Mouse (Mus musculus) intestine, embryonic 16.5 days (tissue): ENCODE measurements around the gene Hesx1. TPM values are rescaled to one million over a fixed set of nuclear protein-coding genes. Genes with fewer than 3 reads are reported as not detected.

Experiments
- ATAC-seq: fragments of 200-750 bp; cut with Nextera tagmentation; 2 replicates; pipeline ENCODE4 v1.8.0; 2017; ENCODE audit warnings: moderate TSS enrichment, moderate library complexity
- H3K27ac ChIP-seq: fragments of 300-500 bp; sonication (generic); 2 replicates; pipeline ENCODE4 v1.5.1; 2014; ENCODE audit warnings: mild to moderate bottlenecking, low read length
- H3K27me3 ChIP-seq: fragments of 300-500 bp; sonication (generic); replicated peaks from 2 replicates; pipeline ENCODE4 v1.6.1; 2014; ENCODE audit warnings: low read length, control low read depth, mixed read lengths; ENCODE audit not compliant: control insufficient read depth, insufficient read depth
- H3K36me3 ChIP-seq: fragments of 300-500 bp; sonication (generic); 2 replicates; pipeline ENCODE4 v1.6.1; 2014; ENCODE audit warnings: low read length, control low read depth; ENCODE audit not compliant: control insufficient read depth, insufficient read depth
- H3K4me1 ChIP-seq: fragments of 300-500 bp; sonication (generic); 2 replicates; pipeline ENCODE4 v1.6.1; 2014; ENCODE audit warnings: low read length, control low read depth, mixed read lengths; ENCODE audit not compliant: control insufficient read depth, insufficient read depth
- H3K4me2 ChIP-seq: fragments of 300-500 bp; sonication (generic); 2 replicates; pipeline ENCODE4 v1.6.1; 2014; ENCODE audit warnings: low read depth, low read length, control low read depth
- H3K4me3 ChIP-seq: fragments of 300-500 bp; sonication (generic); 2 replicates; pipeline ENCODE4 v1.5.1; 2014; ENCODE audit warnings: mild to moderate bottlenecking, low read length
- H3K9ac ChIP-seq: fragments of 300-500 bp; sonication (generic); 2 replicates; pipeline ENCODE4 v1.6.1; 2014; ENCODE audit warnings: low read depth, low read length
- H3K9me3 ChIP-seq: fragments of 300-500 bp; sonication (generic); 2 replicates; pipeline ENCODE4 v1.6.1; 2016; ENCODE audit warnings: low read length, control low read depth; ENCODE audit not compliant: control insufficient read depth
- WGBS: fragments of 180-500 bp; shearing (Covaris S2); extraction: QIAGEN DNeasy Blood & Tissue Kit; methylation state at CpG from one replicate; pipeline ENCODE4 v1.1.7; 2014; 5-methylcytosine and 5-hydroxymethylcytosine counted together
- polyA plus RNA-seq: library from polyadenylated mRNA; unstranded; fragments of >200 nt; fragmentation: Nextera tagmentation; extraction: Ambion mirVana; gene quantifications from 2 replicates; pipeline ENCODE4 v1.2.1, GENCODE M21; 2015

The Hesx1 gene
- polyA plus RNA-seq, 1 experiment from 2014 or later: 0.42 TPM

DNA sequence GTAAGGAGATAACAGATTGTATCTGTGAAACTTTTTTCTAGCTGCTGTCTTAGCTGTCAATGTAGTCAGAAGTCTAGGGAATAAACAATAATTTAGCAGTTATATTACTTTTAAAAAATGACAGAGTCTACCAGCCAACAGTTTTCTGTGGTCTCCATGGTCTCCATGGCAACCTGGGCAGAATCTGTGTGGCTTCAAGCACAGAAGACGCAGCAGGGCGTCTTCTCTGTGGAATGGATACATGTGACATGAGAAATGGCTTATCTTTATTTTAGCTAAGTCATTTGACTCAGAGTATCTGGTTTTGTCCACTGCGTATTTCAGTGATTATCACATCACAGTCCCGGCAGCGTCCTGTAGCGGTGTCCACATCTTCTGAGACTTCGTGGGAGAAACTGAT is 18.0 kb upstream of the Hesx1 start:
- Histone ChIP-seq H3K4me3 (no peak overlapping the region), H3K4me1 (no peaks in the 10 kb centered on the region), H3K27ac (no peak overlapping the region), H3K36me3 (no peaks in the 10 kb centered on the region), H3K4me2 (no peak overlapping the region), H3K9ac (no peak overlapping the region), H3K27me3 (no peaks in the 10 kb centered on the region), H3K9me3 (0 out of 2 replicates have a peak, but pooled peaks cover 6% of the 10 kb centered on the region)
- 73% methylated on average over 7 of the region's 7 CpGs for WGBS
- ATAC-seq: no peak

DNA sequence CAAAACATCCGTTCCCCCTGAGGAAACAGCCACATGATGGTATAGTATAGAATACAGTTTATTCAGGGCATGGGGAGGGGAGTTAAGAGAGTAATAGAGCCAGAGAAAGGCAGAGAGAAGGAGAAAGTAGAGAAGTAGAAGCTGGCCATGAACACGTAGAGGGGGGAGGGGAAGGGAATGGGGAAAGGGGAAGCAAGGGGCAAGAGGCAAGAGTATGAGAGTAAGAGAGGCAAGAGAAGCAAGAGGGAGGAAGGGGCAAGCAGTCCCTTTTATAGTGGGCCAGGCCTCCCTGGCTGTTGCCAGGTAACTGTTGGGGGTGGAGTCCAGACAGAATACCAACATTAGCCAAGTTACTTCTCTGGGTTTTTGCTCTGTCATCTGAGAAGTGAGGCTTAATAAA is 16.7 kb upstream of the Hesx1 start:
- Histone ChIP-seq H3K27me3 (no peaks in the 10 kb centered on the region), H3K36me3 (no peaks in the 10 kb centered on the region), H3K4me3 (no peak overlapping the region), H3K4me2 (no peak overlapping the region), H3K9me3 (0 out of 2 replicates have a peak, but pooled peaks cover 6% of the 10 kb centered on the region), H3K9ac (no peak overlapping the region), H3K27ac (no peak overlapping the region), H3K4me1 (no peaks in the 10 kb centered on the region)
- no peak for ATAC-seq
- 38% methylated on average over 2 of the region's 2 CpGs for WGBS

DNA sequence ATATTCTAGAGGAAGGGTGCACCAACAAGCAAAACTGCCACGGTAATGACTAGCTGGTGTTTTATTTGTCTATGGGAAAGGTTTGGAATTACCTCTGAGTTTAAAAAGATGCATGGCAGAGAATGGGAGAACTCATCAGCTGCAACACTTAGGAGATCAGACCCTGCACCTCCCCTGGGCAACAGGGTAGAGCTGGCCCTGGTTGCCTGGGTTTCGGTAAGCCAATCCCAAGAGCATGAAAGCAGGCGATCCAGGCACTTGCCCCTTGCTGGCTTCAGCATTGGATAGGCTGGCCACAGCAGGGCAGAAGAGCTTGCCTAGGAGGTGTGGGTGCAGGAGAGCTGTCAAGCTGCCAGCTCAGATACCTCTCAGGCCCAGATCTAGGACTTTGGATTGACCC is 14.4 kb upstream of the Hesx1 start:
- no peak overlapping the region for H3K4me2 ChIP-seq
- H3K4me1 ChIP-seq: no peaks in the 10 kb centered on the region
- H3K27ac ChIP-seq: no peak overlapping the region
- H3K4me3 ChIP-seq: no peak overlapping the region
- WGBS: 96% methylated on average over 3 of the region's 3 CpGs
- H3K27me3 ChIP-seq: no peaks in the 10 kb centered on the region
- 0 out of 2 replicates have a peak, but pooled peaks cover 6% of the 10 kb centered on the region for H3K9me3 ChIP-seq
- no peak overlapping the region for H3K9ac ChIP-seq
- ATAC-seq: no peak
- H3K36me3 ChIP-seq: no peaks in the 10 kb centered on the region

DNA sequence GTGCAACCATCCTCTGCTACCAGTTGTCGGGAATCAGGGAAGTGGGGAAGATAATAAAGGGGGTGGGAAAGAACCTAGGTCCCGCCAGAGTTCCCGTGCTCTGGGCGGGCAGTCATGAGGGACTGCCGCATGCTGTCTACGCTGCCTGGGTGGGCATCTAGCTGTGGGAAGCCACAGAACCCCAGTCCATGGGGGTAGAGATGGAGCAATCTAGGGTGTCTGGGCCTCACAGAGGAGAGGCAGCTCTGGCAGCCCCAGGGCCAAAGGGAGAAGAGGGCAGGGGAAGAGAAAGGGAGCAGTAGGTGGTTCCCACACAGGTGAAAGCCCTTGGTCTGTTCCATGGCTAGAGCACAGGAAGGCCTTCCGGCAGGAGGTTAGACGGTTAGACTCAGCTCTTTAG is 13.2 kb upstream of the Hesx1 start:
- ATAC-seq: no peak
- no peak overlapping the region for H3K4me2 ChIP-seq
- no peak overlapping the region for H3K4me3 ChIP-seq
- H3K4me1 ChIP-seq: no peaks in the 10 kb centered on the region
- 95% methylated on average over 8 of the region's 8 CpGs for WGBS
- 0 out of 2 replicates have a peak, but pooled peaks cover 6% of the 10 kb centered on the region for H3K9me3 ChIP-seq
- H3K27ac ChIP-seq: no peak overlapping the region
- no peaks in the 10 kb centered on the region for H3K36me3 ChIP-seq
- H3K27me3 ChIP-seq: no peaks in the 10 kb centered on the region
- H3K9ac ChIP-seq: no peak overlapping the region

DNA sequence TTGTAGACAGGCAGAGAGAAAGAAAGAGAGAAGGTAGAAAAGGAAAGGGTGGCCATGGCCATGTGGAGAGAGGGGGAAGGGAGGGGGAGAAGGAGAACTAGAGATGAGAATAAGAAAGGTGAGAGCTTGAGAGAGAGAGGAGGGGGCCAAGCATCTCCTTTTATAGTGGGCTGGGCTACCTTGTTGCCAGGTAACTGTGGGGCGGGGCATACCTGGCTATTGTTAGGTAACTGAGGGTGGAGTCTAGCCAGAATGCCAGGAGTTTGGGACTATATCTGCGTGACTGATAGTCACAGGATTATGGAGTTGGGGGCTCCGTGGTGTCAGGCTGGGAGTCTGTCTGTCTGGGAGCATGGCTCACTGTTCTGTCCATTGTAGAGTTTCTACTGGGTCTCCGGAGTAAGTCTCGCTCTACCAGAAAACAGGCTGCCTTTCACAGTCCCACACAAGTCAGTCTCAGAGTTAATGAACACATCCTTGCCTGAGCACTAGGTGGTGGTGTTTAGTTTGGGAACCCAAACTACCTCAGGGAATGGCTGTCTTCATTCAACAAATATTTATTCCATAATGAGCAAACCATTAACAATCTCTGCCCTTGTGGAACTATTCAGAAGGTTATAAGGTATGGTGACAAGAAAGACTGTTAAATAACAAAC is 12.6 kb upstream of the Hesx1 start:
- no peak for ATAC-seq
- 65% methylated on average over 5 of the region's 5 CpGs for WGBS
- no peak overlapping the region for H3K9ac ChIP-seq
- 0 out of 2 replicates have a peak, but pooled peaks cover 6% of the 10 kb centered on the region for H3K9me3 ChIP-seq
- H3K4me3 ChIP-seq: no peak overlapping the region
- H3K36me3 ChIP-seq: no peaks in the 10 kb centered on the region
- H3K4me1 ChIP-seq: no peaks in the 10 kb centered on the region
- no peak overlapping the region for H3K4me2 ChIP-seq
- H3K27ac ChIP-seq: no peak overlapping the region
- no peaks in the 10 kb centered on the region for H3K27me3 ChIP-seq

DNA sequence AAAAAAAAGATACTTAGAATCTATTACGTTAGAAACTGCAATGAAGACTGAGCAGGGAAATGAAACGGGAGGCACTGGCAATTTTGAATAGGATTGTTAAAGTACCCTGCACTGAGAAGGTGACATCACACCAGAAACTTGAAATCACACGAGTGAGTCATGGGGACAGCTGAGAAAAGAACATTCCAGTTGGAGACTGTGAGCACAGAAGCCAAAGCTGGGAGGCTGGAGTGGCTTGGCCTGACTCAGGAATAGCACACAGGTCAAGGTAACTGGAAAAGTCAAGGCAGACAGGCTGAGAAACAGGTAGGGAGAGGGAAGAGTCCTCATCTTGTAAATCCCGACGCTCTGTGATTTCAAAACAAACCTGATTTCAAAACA is 12.1 kb upstream of the Hesx1 start:
- WGBS: 75% methylated on average over 5 of the region's 5 CpGs
- H3K36me3 ChIP-seq: no peaks in the 10 kb centered on the region
- no peak for ATAC-seq

DNA sequence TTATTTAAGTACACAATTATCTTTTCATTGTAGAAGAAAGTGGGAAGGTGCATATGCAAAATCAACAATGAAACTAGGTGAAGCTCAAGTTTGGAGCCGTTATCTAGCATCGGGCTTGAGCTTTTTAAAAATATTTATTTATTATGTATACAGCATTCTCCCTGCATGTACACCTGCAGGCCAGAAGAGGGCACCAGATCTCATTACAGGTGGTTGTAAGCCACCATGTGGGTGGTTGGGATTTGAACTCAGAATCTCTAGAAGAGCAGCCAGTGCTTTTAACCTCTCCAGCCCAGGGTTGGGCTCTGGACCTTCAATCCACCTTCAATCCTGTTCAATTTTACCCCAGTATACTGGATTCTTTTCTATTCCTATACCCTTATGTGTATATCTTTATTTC is 5.5 kb upstream of the Hesx1 start:
- Histone ChIP-seq H3K4me2 (no peak overlapping the region), H3K9me3 (no peaks in the 10 kb centered on the region), H3K9ac (no peak overlapping the region), H3K36me3 (no peaks in the 10 kb centered on the region), H3K4me3 (no peak overlapping the region), H3K4me1 (no peaks in the 10 kb centered on the region), H3K27me3 (no peaks in the 10 kb centered on the region), H3K27ac (no peak overlapping the region)
- no peak for ATAC-seq
- WGBS: 66% methylated on average over 2 of the region's 2 CpGs

More for the DNA sequence above, 12.1 kb upstream of the Hesx1 start:
- no peaks in the 10 kb centered on the region for H3K27me3 ChIP-seq
- H3K4me1 ChIP-seq: no peaks in the 10 kb centered on the region
- no peak overlapping the region for H3K27ac ChIP-seq
- no peak overlapping the region for H3K9ac ChIP-seq
- H3K4me2 ChIP-seq: no peak overlapping the region
- H3K9me3 ChIP-seq: 0 out of 2 replicates have a peak, but pooled peaks cover 6% of the 10 kb centered on the region
- no peak overlapping the region for H3K4me3 ChIP-seq

DNA sequence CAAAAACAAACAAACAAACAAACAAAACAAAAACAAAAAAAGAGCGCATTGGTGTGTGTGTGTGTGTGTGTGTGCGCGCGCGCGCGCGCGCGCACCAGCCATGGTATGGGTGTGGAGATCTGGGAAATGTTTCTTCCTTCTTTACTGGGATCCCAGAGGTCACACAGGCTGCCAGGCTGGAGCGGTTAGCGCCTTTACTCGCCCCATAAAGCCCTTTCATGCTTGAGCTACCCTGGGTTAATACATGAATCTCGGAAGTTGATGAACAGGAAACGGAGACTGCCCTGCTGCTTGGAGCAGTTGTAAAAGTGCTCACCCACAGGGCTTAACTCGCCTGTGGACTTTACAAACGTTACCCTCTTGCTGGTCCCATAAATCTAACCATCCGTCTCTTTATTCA is 2.6 kb upstream of the Hesx1 start:
- Histone ChIP-seq H3K36me3 (no peaks in the 10 kb centered on the region), H3K9me3 (no peaks in the 10 kb centered on the region), H3K4me2 (no peak overlapping the region), H3K9ac (no peak overlapping the region), H3K4me1 (peaks cover 4% of the 10 kb centered on the region), H3K4me3 (no peak overlapping the region), H3K27ac (no peak overlapping the region), H3K27me3 (no peaks in the 10 kb centered on the region)
- ATAC-seq: no peak
- 70% methylated on average over 18 of the region's 18 CpGs for WGBS

DNA sequence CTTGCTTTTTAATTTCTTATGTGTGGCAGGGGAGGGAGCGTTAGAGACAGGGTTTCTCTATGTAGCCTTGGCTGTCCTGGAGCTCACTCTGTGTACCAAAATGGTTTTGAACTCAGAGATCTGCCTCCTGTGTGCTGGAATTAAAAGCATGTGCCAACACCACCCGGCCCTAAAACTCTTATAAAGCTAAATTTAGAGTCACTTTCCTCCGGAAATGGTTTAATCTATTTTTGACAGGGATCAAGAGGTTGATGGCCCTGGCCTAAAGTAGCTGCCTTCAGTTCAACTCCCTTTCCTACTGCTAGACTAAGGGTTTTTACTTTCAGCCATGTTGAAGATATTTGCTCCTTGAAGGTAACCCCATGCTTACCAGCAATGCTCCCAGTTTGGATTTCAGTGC is 789 bp upstream of the Hesx1 start:
- no peaks in the 10 kb centered on the region for H3K9me3 ChIP-seq
- H3K36me3 ChIP-seq: no peaks in the 10 kb centered on the region
- no peaks in the 10 kb centered on the region for H3K27me3 ChIP-seq
- WGBS: 60% methylated on average over 3 of the region's 3 CpGs
- no peak overlapping the region for H3K4me2 ChIP-seq
- no peak overlapping the region for H3K4me3 ChIP-seq
- peaks cover 4% of the 10 kb centered on the region for H3K4me1 ChIP-seq
- H3K9ac ChIP-seq: no peak overlapping the region
- no peak overlapping the region for H3K27ac ChIP-seq
- ATAC-seq: no peak

DNA sequence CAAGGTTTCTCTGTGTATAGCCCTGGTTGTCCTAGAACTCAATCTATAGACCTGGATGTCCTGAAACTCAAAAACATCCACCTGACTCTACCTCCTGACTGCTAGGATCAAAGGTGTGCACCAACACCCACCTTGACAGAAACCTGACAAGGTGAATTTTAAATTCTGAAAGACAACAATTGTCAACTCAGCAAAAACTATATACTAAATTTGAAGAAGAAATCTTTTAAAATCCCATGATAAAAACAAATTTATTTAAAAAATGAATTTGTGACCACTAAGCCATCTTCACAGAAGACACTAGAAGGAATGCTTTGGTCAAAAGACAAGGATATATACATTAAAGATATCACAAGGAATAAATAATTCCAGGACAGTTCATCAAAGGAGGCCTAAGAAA is 2.0 kb downstream of the Hesx1 start:
- Histone ChIP-seq H3K4me2 (no peak overlapping the region), H3K36me3 (no peaks in the 10 kb centered on the region)
- ATAC-seq: no peak

More for the DNA sequence above, 2.0 kb downstream of the Hesx1 start:
- Histone ChIP-seq H3K4me1 (peaks cover 4% of the 10 kb centered on the region), H3K9me3 (no peaks in the 10 kb centered on the region), H3K27ac (no peak overlapping the region), H3K4me3 (no peak overlapping the region), H3K9ac (no peak overlapping the region), H3K27me3 (no peaks in the 10 kb centered on the region)
